Mouse (Mus musculus): Measurements from ENCODE around the gene Diexf. TPM values are rescaled to one million over a fixed set of nuclear protein-coding genes. Genes with fewer than 3 reads are reported as not detected.

Diexf gene
- polyA plus RNA-seq, 1 experiment from 2014 or later = 8.5 TPM

DNA sequence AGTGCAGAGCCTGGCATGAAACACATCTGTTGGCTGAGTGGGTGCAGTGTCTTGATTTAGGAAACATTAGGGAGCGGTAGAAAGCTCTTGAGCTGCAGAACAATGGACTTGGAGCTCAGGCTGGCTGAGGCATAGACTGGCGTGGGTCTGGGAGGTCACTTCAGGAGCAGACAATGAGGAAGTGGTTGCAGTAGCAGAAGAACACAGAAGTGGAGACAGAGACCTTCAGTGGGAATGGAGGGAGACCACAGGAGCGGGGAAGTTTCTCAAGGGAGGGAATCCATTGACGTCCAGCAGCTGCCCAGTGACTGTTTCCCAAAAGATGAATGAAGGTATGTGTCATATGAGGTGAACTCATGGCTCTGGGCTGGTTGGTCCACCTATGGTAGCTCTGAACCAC lies 15.0 kb upstream of the Diexf start:
- Histone ChIP-seq H3K4me1 (ENCODE audit: control insufficient read depth, insufficient read depth, low read length) (no peaks in the 10 kb centered on the region), H3K9ac (ENCODE audit: low read length) (no peak overlapping the region), H3K27me3 (ENCODE audit: control insufficient read depth, insufficient read depth, low read length) (no peaks in the 10 kb centered on the region), H3K9me3 (ENCODE audit: control insufficient read depth, low read length) (no peaks in the 10 kb centered on the region), H3K27ac (ENCODE audit: low read depth, low read length) (no peak overlapping the region), H3K36me3 (ENCODE audit: control insufficient read depth, insufficient read depth, low read length) (no peaks in the 10 kb centered on the region), H3K4me2 (no peak overlapping the region), H3K4me3 (ENCODE audit: low read depth, low read length) (no peak overlapping the region)
- ATAC-seq (ENCODE audit: low FRiP score) (no peak), DNase-seq (ENCODE audit: low spot score, missing footprints) (no peak)
- 92% methylated on average over 4 of the region's 4 CpGs for WGBS

DNA sequence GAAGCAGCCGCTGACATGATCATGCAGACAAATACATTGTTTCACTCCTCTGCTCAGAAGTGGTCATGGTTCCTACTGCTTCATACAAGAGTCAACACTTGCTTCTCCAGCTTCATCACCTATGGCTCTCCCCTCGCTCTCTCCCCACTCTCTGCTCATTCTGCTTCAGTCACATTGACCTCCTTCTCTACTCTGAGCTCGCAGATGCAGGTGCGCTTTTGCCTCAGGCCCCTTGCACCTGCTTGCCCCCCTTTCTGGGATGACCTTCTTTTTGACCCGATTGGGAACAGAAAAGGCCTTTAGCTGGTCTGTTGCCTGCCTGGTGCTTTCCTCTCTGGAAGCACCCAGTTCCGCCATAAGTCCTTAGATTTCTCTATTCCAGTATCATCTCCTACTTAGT lies 14.4 kb upstream of the Diexf start:
- ATAC-seq (ENCODE audit: low FRiP score) = no peak
- H3K4me3 ChIP-seq (ENCODE audit: low read depth, low read length) = no peak overlapping the region
- H3K9ac ChIP-seq (ENCODE audit: low read length) = no peak overlapping the region
- DNase-seq (ENCODE audit: low spot score, missing footprints) = no peak
- no peaks in the 10 kb centered on the region for H3K36me3 ChIP-seq (ENCODE audit: control insufficient read depth, insufficient read depth, low read length)
- no peaks in the 10 kb centered on the region for H3K4me1 ChIP-seq (ENCODE audit: control insufficient read depth, insufficient read depth, low read length)
- no peaks in the 10 kb centered on the region for H3K9me3 ChIP-seq (ENCODE audit: control insufficient read depth, low read length)
- no peak overlapping the region for H3K27ac ChIP-seq (ENCODE audit: low read depth, low read length)
- WGBS = 88% methylated on average over 6 of the region's 6 CpGs
- H3K27me3 ChIP-seq (ENCODE audit: control insufficient read depth, insufficient read depth, low read length) = no peaks in the 10 kb centered on the region
- no peak overlapping the region for H3K4me2 ChIP-seq

DNA sequence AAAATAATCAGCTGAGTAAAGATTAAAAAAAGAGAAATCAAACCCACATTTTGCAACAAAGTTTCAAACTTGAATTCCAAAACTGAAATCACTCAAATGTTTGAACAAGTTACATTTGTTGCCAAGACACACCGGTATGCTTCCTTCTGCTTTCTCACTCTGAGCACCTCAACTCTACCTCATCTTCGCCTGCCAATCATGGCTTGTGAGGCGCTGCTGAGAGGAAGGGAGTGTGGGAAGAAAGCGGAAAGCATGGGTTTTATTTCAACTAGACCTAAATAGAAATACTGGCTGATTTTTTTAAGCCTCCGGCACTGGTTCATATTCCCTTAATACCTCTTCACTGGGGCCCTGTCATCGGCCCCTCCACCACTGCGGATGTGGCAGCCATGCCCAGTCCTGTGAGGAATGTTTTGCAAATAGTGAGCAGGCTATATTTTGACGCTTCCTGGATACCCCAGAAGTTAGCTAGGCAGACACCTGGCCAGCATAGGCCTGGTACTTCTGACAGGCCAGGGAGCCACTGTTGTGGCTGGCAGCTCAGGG lies 12.5 kb upstream of the Diexf start:
- Histone ChIP-seq H3K36me3 (ENCODE audit: control insufficient read depth, insufficient read depth, low read length) (no peaks in the 10 kb centered on the region), H3K4me2 (no peak overlapping the region), H3K27me3 (ENCODE audit: control insufficient read depth, insufficient read depth, low read length) (no peaks in the 10 kb centered on the region), H3K9ac (ENCODE audit: low read length) (no peak overlapping the region), H3K27ac (ENCODE audit: low read depth, low read length) (no peak overlapping the region), H3K9me3 (ENCODE audit: control insufficient read depth, low read length) (no peaks in the 10 kb centered on the region), H3K4me3 (ENCODE audit: low read depth, low read length) (no peak overlapping the region), H3K4me1 (ENCODE audit: control insufficient read depth, insufficient read depth, low read length) (no peaks in the 10 kb centered on the region)
- WGBS = 85% methylated on average over 8 of the region's 8 CpGs
- ATAC-seq (ENCODE audit: low FRiP score) (no peak), DNase-seq (ENCODE audit: low spot score, missing footprints) (no peak)

DNA sequence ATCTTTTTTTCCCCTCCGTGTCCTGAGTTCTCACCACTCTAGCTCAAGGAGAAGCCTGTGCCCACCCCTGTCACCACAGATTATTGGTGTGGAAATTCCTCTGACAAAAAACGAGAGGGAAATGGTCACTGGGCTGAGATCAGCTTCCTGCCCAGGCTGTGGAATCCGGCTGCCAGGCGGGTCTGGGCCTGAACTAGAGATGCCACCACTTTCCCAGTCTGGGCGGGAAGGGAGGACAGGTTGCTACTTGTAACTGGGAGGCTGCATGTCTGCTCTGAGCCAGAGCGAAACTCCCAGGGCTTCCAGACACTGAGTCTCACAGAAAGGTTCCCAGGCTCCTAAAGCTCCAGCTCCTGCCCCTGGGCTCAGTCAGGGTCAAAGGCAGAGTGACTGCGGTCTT lies 11.0 kb upstream of the Diexf start:
- Histone ChIP-seq H3K36me3 (ENCODE audit: control insufficient read depth, insufficient read depth, low read length) (no peaks in the 10 kb centered on the region), H3K9me3 (ENCODE audit: control insufficient read depth, low read length) (no peaks in the 10 kb centered on the region), H3K4me2 (no peak overlapping the region), H3K27me3 (ENCODE audit: control insufficient read depth, insufficient read depth, low read length) (no peaks in the 10 kb centered on the region), H3K4me3 (ENCODE audit: low read depth, low read length) (no peak overlapping the region), H3K9ac (ENCODE audit: low read length) (no peak overlapping the region), H3K4me1 (ENCODE audit: control insufficient read depth, insufficient read depth, low read length) (no peaks in the 10 kb centered on the region), H3K27ac (ENCODE audit: low read depth, low read length) (no peak overlapping the region)
- no peak for ATAC-seq (ENCODE audit: low FRiP score)
- DNase-seq (ENCODE audit: low spot score, missing footprints) = no peak
- WGBS = 78% methylated on average over 7 of the region's 7 CpGs

DNA sequence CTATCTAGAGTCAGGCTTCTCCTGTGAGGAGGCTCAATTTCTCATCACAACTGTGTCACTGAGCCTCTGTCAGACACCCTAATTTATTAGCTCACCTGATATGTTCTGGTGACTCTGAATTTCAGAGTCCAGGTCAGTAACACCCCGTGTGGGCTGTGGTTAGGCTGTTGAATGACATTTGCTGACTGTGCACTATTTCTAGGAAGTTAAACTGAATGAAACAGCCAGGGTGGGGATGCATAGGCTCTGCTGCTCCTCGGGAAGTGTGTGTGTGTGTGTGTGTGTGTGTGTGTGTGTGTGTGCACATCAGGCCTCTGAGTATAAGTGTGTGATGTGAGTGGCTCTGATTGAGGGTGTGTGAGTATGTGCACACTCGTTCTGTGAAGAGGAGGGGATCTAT lies 8.6 kb upstream of the Diexf start:
- no peak overlapping the region for H3K4me2 ChIP-seq
- H3K27ac ChIP-seq (ENCODE audit: low read depth, low read length) = no peak overlapping the region
- H3K36me3 ChIP-seq (ENCODE audit: control insufficient read depth, insufficient read depth, low read length) = no peaks in the 10 kb centered on the region
- 70% methylated on average over 3 of the region's 3 CpGs for WGBS
- H3K9ac ChIP-seq (ENCODE audit: low read length) = no peak overlapping the region
- no peak for ATAC-seq (ENCODE audit: low FRiP score)
- no peaks in the 10 kb centered on the region for H3K4me1 ChIP-seq (ENCODE audit: control insufficient read depth, insufficient read depth, low read length)
- H3K4me3 ChIP-seq (ENCODE audit: low read depth, low read length) = no peak overlapping the region
- no peaks in the 10 kb centered on the region for H3K9me3 ChIP-seq (ENCODE audit: control insufficient read depth, low read length)
- no peak for DNase-seq (ENCODE audit: low spot score, missing footprints)
- H3K27me3 ChIP-seq (ENCODE audit: control insufficient read depth, insufficient read depth, low read length) = no peaks in the 10 kb centered on the region

DNA sequence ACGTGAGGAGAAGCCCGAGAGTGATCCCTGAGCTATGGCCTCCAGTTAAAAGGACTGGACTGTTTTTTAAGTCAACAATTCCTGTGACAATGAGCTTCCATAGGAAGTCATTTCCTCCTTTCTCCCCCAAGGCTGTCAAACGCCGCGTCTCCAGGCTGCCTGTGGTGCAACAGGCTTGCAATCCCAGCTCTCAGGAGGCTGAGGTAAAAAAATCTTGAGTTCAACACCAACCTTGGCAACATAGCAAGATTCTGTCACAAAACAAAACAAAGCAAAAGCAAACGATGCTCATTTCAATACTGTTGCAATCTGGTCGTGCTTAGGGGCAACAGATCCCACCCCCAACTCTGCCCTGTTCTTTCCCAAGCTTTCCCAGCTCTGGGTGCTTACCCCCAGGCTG lies 8.0 kb upstream of the Diexf start:
- Histone ChIP-seq H3K4me1 (ENCODE audit: control insufficient read depth, insufficient read depth, low read length) (no peaks in the 10 kb centered on the region), H3K27ac (ENCODE audit: low read depth, low read length) (no peak overlapping the region), H3K36me3 (ENCODE audit: control insufficient read depth, insufficient read depth, low read length) (no peaks in the 10 kb centered on the region), H3K27me3 (ENCODE audit: control insufficient read depth, insufficient read depth, low read length) (no peaks in the 10 kb centered on the region), H3K4me2 (no peak overlapping the region), H3K9ac (ENCODE audit: low read length) (no peak overlapping the region), H3K4me3 (ENCODE audit: low read depth, low read length) (no peak overlapping the region), H3K9me3 (ENCODE audit: control insufficient read depth, low read length) (no peaks in the 10 kb centered on the region)
- 54% methylated on average over 7 of the region's 7 CpGs for WGBS
- DNase-seq (ENCODE audit: low spot score, missing footprints) = no peak
- no peak for ATAC-seq (ENCODE audit: low FRiP score)

DNA sequence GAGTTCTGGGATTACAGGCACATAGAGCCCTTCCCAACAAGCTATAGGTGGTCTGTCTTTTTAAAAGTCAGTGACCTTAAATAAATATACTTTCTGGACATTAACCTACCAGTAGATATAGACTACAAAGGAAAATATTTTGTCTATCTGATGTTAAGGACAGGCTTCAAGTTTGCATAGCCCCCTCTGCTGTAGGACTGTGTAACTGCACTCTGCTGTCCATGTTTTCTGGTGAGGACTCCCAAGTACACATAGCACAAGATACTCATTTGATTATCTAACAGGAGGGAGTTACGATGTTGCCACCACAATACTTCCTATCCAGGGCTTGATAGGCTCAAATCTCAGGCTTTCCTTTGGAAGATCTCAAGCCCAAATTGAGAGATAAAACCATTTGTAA lies 3.7 kb upstream of the Diexf start:
- no peaks in the 10 kb centered on the region for H3K9me3 ChIP-seq (ENCODE audit: control insufficient read depth, low read length)
- peaks cover 8% of the 10 kb centered on the region; the same call in 1 of the 2 replicates for H3K4me1 ChIP-seq (ENCODE audit: control insufficient read depth, insufficient read depth, low read length)
- no peaks in the 10 kb centered on the region for H3K27me3 ChIP-seq (ENCODE audit: control insufficient read depth, insufficient read depth, low read length)
- no peak overlapping the region for H3K27ac ChIP-seq (ENCODE audit: low read depth, low read length)
- ATAC-seq (ENCODE audit: low FRiP score) (no peak), DNase-seq (ENCODE audit: low spot score, missing footprints) (no peak)
- H3K36me3 ChIP-seq (ENCODE audit: control insufficient read depth, insufficient read depth, low read length) = no peaks in the 10 kb centered on the region
- 77% methylated on average over 1 of the region's 1 CpGs for WGBS
- H3K9ac ChIP-seq (ENCODE audit: low read length) = no peak overlapping the region
- no peak overlapping the region for H3K4me2 ChIP-seq
- H3K4me3 ChIP-seq (ENCODE audit: low read depth, low read length) = no peak overlapping the region

DNA sequence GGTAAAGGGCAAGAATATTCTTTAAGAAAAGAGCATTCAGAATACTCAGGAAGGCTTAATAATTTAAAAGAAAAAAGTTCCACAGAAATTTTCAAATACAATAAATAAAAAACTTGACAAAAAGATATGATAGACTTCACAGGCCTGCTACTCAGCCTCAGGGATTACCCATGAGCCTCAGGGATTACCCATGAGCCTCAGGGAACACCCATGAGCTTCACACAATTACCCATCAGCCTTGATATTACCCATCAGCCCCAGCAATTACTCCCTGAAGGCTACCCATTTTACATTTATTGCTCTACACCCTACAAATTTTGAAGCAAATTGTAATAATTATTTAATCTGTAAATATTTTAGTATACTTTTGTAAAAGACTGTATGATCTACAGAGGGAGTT lies 2.3 kb upstream of the Diexf start:
- peaks cover 6% of the 10 kb centered on the region; the same call in 1 of the 2 replicates for H3K36me3 ChIP-seq (ENCODE audit: control insufficient read depth, insufficient read depth, low read length)
- ATAC-seq (ENCODE audit: low FRiP score) (no peak), DNase-seq (ENCODE audit: low spot score, missing footprints) (no peak)
- no peak overlapping the region for H3K9ac ChIP-seq (ENCODE audit: low read length)
- no peak overlapping the region for H3K27ac ChIP-seq (ENCODE audit: low read depth, low read length)
- no peaks in the 10 kb centered on the region for H3K9me3 ChIP-seq (ENCODE audit: control insufficient read depth, low read length)
- no peak overlapping the region for H3K4me3 ChIP-seq (ENCODE audit: low read depth, low read length)
- H3K27me3 ChIP-seq (ENCODE audit: control insufficient read depth, insufficient read depth, low read length) = no peaks in the 10 kb centered on the region
- no peak overlapping the region for H3K4me2 ChIP-seq
- peaks cover 8% of the 10 kb centered on the region; the same call in 1 of the 2 replicates for H3K4me1 ChIP-seq (ENCODE audit: control insufficient read depth, insufficient read depth, low read length)

DNA sequence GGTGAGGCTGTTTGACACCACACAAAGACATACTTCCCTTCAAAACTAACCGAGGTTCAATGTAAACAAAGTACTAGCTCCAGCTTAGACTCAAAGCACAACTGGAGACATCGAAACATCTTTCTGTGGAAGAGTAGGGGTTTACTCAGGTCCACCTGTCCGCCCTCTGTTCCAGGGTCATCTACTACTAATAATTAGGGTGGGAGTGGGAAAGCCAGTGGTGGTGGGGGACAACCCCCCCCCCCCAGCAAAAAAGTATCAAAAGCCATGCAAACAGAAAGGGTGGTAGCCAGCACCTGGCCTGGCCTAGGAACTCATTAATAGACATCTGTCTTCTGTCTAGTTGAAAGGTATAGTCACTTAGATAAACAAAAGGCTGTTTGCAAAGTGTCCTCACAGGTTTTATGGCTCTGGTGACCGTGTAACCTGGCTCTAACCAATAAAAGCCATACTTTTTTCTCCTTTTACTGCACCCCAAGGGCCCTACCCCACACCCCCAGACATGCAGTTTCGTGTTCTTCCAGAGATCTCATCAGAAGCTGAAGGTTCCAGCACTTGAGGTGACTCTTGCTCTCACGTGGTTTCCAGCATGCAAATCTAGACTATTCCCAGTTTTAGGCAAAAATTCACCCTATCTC lies 1.4 kb upstream of the Diexf start:
- Histone ChIP-seq H3K9me3 (ENCODE audit: control insufficient read depth, low read length) (no peaks in the 10 kb centered on the region), H3K27ac (ENCODE audit: low read depth, low read length) (no peak overlapping the region), H3K27me3 (ENCODE audit: control insufficient read depth, insufficient read depth, low read length) (no peaks in the 10 kb centered on the region), H3K4me1 (ENCODE audit: control insufficient read depth, insufficient read depth, low read length) (peaks cover 8% of the 10 kb centered on the region; the same call in 1 of the 2 replicates), H3K4me3 (ENCODE audit: low read depth, low read length) (no peak overlapping the region), H3K9ac (ENCODE audit: low read length) (no peak overlapping the region), H3K36me3 (ENCODE audit: control insufficient read depth, insufficient read depth, low read length) (peaks cover 7% of the 10 kb centered on the region; the same call in 1 of the 2 replicates), H3K4me2 (no peak overlapping the region)
- 86% methylated on average over 6 of the region's 6 CpGs for WGBS
- no peak for DNase-seq (ENCODE audit: low spot score, missing footprints)
- no peak for ATAC-seq (ENCODE audit: low FRiP score)

All from midbrain, embryonic 11.5 days (tissue).